ENCODE assay signal across 8 mouse cellular contexts in the genomic region with DNA sequence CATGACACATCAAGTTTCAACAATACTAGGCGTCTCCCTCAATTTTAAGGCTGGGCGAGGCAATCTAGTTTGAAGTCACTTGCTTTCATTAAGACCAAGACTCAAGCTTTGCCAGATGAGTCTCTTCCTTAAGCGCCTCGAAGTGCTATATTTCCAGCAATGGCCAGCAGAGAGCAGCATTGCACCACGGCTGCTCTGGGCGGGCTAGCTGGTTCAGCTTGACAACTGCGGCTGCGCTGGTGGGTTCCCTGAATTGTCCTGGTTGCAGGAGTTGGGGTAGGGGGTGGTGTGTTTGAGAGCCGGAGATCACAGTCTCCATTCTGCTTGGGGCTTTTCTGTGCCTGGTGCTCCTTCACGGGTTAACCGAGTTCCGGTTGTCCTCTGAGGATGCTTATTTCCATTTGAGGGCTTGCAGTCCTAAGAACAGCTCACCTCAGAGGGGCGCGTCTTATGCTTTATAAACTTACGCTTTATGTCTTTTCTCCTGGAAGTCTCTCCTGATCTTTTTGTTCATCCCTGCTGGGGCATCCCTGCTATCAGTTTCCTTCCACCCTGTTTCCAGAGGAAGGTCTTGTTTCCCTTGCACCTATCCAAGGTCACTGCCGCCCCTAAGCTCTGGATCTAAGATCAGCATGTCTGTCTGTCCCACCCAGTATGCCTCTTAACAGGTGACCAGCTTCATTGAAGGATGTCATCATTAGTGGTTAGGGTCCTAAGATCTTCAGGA. TPM values are rescaled to one million over a fixed set of nuclear protein-coding genes. Genes with fewer than 3 reads are reported as not detected.
A peak's percentile ranks its signal among the peaks of the same experiment; 100 is the strongest.
DNase-seq lines count a peak whose midpoint lies in the region; ATAC-seq and TF ChIP-seq lines count a peak whose summit lies in the region.

No protein-coding gene starts in this region.

- ATAC-seq in Patski = peak; percentile 89
- peak; percentile 89 for ATAC-seq in common myeloid progenitor, adult 5-6 weeks (replicated peaks; ENCODE audit: low read depth, poor library complexity, severe bottlenecking)
- no peak for ATAC-seq in kidney, postnatal 0 days (replicated peaks; ENCODE audit: low FRiP score, low read depth)
- ATAC-seq in liver, postnatal 0 days = no peak

- TF ChIP-seq CTCF in Patski (IDR thresholded peaks at IDR 0.05) = no peak
- TF ChIP-seq CTCF in kidney, postnatal 0 days (IDR thresholded peaks at IDR 0.05; ENCODE audit: low read depth) = peak; percentile 94
- peak; percentile 91 for TF ChIP-seq CTCF in liver, postnatal 0 days (IDR thresholded peaks at IDR 0.05; ENCODE audit: low read depth)

- no peaks in the 10 kb centered on the region for H3K27me3 ChIP-seq in Patski
- H3K27me3 ChIP-seq in kidney, postnatal 0 days (ENCODE audit: insufficient read depth, low read length) = no peaks in the 10 kb centered on the region
- peaks cover 5% of the 10 kb centered on the region; the same call in 1 of the 2 replicates for H3K27me3 ChIP-seq in liver, postnatal 0 days (ENCODE audit: insufficient read depth, low read length)

- 20% methylated on average over 16 of the region's 16 CpGs for WGBS in kidney, postnatal 0 days
- 20% methylated on average over 16 of the region's 16 CpGs for WGBS in liver, postnatal 0 days (ENCODE audit: insufficient replicate concordance)

- DNase-seq in A20 (ENCODE audit: low read depth, low spot score) (peak; percentile 65), Patski (ENCODE audit: low read depth, low spot score) (no peak)
- DNase-seq in gastrocnemius, postnatal 4 days (ENCODE audit: low spot score in 2 of 2) = peak; percentile 62 to 70
- peak; percentile 78 for DNase-seq in kidney, postnatal 0 days (ENCODE audit: low spot score)
- peak; percentile 69 for DNase-seq in liver, postnatal 0 days
- peak; percentile 50 for DNase-seq in retina, adult 2 months (ENCODE audit: low read depth, low spot score)
- DNase-seq in yolk sac, embryonic 10.5 days (ENCODE audit: low spot score) = peak; percentile 59

- in situ Hi-C loops in Patski (cut with MboI; ENCODE audit: low pct_unique_long_range_greater_than_20kb) = loop anchor here (10.0 kb wide), 1 partner anchor 304 kb away; no protein-coding TSS in a partner anchor

- no peak for TF ChIP-seq EP300 in liver, postnatal 0 days (IDR thresholded peaks at IDR 0.05; ENCODE audit: low read depth)

- CTCF ChIA-PET in Patski (lab: Charles Lee) = interaction anchor here (1.2 to 1.5 kb wide), 3 partner anchors 21 to 301 kb away, joined by 3 to 4 read pairs (median 3); no protein-coding TSS in a partner anchor

- no peak overlapping the region for H3K9ac ChIP-seq in kidney, postnatal 0 days (ENCODE audit: low read depth, low read length)
- no peak overlapping the region for H3K9ac ChIP-seq in liver, postnatal 0 days (replicated peaks)

- no peaks in the 10 kb centered on the region for H3K4me1 ChIP-seq in kidney, postnatal 0 days (replicated peaks; ENCODE audit: insufficient read depth, low read length)
- no peaks in the 10 kb centered on the region for H3K4me1 ChIP-seq in liver, postnatal 0 days (ENCODE audit: insufficient read depth)

- POLR2A ChIA-PET in Patski (lab: Charles Lee) = no interaction called here

- no peaks in the 10 kb centered on the region for H3K9me3 ChIP-seq in kidney, postnatal 0 days (replicated peaks; ENCODE audit: low read length)
- no peaks in the 10 kb centered on the region for H3K9me3 ChIP-seq in liver, postnatal 0 days (ENCODE audit: low read length)

- no peak overlapping the region for H3K27ac ChIP-seq in kidney, postnatal 0 days
- H3K27ac ChIP-seq in liver, postnatal 0 days (ENCODE audit: low read depth) = no peak overlapping the region

- H3K4me2 ChIP-seq in kidney, postnatal 0 days (ENCODE audit: low read length) = no peak overlapping the region
- H3K4me2 ChIP-seq in liver, postnatal 0 days (ENCODE audit: low read depth, low read length) = no peak overlapping the region

- H3K4me3 ChIP-seq in kidney, postnatal 0 days (replicated peaks; ENCODE audit: low read depth, low read length) = no peak overlapping the region
- no peak overlapping the region for H3K4me3 ChIP-seq in liver, postnatal 0 days (ENCODE audit: low read depth, low read length)

- H3K36me3 ChIP-seq in kidney, postnatal 0 days (ENCODE audit: insufficient read depth, low read length) = no peaks in the 10 kb centered on the region
- H3K36me3 ChIP-seq in liver, postnatal 0 days (replicated peaks; ENCODE audit: insufficient read depth, low read length) = no peaks in the 10 kb centered on the region

RNA-seq across cellular contexts. Expression of gene Grid1, which starts 9.0 kb away (rescaled TPM):
- not detected for polyA plus RNA-seq in Patski (2021)
- not detected in 2 replicates for total RNA-seq in common myeloid progenitor, adult 5-6 weeks (2017)
- total RNA-seq in gastrocnemius, postnatal 4 days (2021) = under 1 TPM; 0.27 to 0.34 TPM
- 0.65 and 0.91 TPM in 2 replicates for polyA plus RNA-seq in kidney, postnatal 0 days (2015; fragmentation: Nextera tagmentation; extraction: Ambion mirVana)
- not detected in 2 replicates for polyA plus RNA-seq in liver, postnatal 0 days (2015; fragmentation: Nextera tagmentation; extraction: Ambion mirVana)

Comparison
In these comparisons a context has a peak if more than half of its experiments do, and no peak if none do; other contexts are left out.
1. ATAC-seq: peak in Patski (single experiment) and common myeloid progenitor, adult 5-6 weeks (single experiment); none in kidney, postnatal 0 days (single experiment) and liver, postnatal 0 days (single experiment).